Mouse (Mus musculus) liver, postnatal 0 days (tissue): Measurements from ENCODE around the gene Cnksr3.

ENCODE experiments used
- CTCF ChIP-seq: sonication (generic); IDR thresholded peaks from 2 replicates; pipeline ENCODE4 v1.5.1; 2016; ENCODE audit warnings: antibody characterized with exemption, low read depth
- EP300 ChIP-seq: IDR thresholded peaks from 2 replicates; pipeline ENCODE4 v1.6.1; 2016; ENCODE audit warnings: antibody characterized with exemption, low read depth, mild to moderate bottlenecking

GRCm38 (mm10) chr10:7186992-7187391 lies 25.0 kb downstream of the Cnksr3 start:
- TF ChIP-seq CTCF, result no peak
- no peak for TF ChIP-seq EP300
